Mouse (Mus musculus) liver, embryonic 18 days (tissue): Measurements from ENCODE around the gene Bbs1. TPM values are rescaled to one million over a fixed set of nuclear protein-coding genes. Genes with fewer than 3 reads are reported as not detected.

Source experiments
- polyA plus RNA-seq: library from polyadenylated mRNA; depleted of rRNA; stranded (reverse); fragments of >200 nt; gene quantifications from 2 replicates; pipeline ENCODE4 v1.2.3, GENCODE M21; 2012; rRNA removed

Bbs1 gene
- polyA plus RNA-seq: 0.52 and 0.79 TPM in 2 replicates

DNA sequence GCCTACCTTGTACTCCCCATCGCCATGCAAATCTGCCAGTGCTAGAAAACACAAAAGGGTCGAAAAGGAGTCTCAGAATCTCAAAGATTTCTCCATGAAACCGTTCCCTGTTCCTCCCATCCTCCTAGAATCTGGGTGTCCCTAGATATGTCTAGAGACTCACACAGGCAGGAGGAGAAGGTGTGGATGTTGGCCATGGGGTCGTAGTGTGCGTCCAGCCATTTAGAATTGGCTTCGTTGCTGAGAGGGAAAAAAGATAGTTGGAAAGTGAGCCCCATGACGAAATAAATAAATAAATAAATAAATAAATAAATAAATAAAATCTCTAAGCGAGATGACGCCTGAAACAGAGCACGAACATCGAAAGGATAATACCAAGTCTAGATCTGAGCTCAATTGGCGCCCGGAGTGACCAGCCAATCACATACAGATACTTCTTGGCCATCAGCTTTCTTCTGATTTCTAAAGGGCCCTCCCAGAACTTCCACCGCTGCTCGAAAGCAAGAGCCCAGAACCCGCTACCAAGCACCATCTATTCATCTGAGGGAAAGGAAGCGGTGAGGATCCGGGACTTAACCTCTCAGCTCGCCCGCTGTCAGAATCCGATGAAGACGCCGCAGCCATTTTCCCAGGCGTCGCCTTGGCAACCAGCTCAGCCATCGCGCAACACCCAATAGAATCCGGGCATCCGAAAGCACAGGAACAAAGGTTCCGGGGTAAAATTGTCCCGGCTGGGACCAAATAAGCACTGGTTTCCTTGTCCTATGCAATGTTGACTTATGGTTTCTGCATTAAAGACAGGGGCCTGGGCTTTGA lies at the start of gene Bbs1:
Gene Bbs1 (minus strand): TSS at position 650 of the 816 bp plus-strand sequence.

DNA sequence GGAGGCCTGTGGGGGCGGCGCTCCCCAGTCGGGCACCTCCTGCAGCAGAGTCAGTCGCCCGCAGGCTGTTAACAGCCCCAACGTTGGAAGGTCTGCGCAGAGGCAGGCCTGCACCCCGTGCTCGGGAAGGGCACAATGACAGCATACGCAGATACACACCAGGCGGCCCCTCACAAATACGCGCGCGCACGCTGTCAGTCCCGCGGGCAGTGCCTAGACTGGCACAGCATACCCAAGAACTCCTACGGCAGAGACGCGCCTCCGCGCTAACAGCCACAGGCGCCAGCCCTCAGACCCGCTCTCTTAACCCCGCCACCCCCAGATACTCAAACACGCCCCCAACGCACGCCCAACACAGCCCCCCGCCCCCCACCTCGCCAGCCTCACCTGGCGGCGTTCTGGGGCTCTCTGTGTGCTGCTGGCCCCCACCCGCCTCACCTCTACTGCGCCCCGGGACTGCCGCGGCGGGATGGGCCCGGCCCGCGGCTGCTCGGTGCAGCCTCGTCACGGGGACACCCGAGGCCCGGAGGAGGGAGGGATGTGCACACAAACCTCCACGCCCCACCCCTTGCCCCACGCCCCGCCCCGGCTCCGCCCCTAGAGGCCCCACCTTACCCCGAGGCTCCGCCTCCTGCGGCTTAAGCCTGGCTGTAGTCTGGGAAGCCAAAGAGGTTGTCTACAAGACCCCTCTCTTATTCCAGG lies 36.3 kb upstream of the Bbs1 start, which contains the start of gene Peli3:
Gene Peli3 (minus strand): TSS at position 577 of the 702 bp plus-strand sequence.

DNA sequence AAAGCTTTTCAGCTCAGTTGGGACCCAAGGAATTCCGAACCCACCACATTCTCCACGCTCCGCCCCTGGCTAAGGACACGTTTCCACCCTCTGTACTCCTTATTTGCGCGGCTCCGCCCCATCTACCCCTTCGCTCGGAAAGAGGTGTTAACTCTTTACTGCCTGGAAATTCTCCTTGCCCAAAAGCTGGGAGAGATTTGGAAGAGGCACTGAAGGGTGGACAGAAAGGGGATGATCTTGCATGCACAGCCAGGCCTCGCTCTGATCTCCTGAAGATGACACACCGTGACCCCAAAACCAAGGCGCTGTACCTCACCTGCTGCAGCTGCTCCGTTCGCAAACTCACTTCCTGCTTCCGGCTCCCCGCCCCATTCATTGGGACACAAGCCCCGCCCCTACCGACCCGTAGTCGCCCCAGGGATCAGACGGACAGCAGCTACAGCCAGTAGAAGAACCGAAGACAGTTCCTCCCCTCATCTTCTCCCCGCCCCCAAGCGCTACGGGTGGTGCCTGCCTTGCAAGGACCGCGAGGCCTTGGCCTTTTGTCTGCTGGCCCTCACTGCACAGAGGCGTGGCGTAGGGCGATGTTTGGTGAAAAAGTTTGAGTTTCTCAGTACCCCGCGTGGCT lies 21.6 kb upstream of the Bbs1 start, which contains the start of gene Dpp3:
Gene Dpp3 (minus strand): TSS at position 384 of the 628 bp plus-strand sequence.

DNA sequence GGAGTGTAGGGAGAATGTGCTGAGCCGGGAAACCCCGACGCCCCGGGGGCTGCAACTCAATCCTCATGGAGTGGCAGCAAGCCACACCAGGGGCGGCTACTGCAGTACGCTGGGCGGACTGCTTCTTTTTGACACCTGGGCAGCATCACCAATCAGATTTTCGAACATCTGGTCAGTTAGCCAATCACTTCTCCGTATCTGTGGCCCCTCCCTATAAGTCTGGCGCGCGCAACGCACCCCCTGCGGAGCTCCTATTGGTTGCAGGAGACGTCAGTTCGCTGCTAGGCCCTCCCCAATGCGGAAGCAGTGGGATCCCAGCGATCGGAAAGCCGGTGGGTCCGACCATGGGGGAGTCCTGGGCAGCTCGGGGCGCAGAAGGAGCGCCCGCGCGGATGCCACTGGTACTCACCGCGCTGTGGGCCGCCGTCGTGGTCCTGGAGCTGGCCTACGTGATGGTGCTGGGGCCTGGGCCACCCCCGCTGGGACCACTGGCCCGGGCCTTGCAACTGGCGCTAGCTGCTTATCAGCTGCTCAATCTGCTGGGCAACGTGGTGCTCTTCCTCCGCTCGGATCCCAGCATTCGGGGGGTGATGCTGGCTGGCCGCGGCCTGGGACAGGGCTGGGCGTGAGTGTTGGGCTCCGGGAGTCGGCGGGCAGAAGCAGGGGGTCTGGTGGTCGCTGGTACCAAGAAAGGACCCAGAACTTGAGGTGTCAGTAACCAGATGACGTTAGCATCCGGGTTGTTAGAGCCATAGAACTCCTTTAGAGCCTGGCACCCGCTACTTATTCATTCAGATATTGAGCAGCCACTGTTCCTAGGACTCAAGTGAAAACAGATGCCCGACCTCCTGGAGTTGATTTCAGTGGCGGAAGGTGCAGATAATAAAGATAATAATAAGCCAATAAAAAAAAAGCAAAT lies 27.8 kb downstream of the Bbs1 start, which contains the start of gene Zdhhc24:
Gene Zdhhc24 (plus strand): TSS at position 264 of the 919 bp plus-strand sequence.

DNA sequence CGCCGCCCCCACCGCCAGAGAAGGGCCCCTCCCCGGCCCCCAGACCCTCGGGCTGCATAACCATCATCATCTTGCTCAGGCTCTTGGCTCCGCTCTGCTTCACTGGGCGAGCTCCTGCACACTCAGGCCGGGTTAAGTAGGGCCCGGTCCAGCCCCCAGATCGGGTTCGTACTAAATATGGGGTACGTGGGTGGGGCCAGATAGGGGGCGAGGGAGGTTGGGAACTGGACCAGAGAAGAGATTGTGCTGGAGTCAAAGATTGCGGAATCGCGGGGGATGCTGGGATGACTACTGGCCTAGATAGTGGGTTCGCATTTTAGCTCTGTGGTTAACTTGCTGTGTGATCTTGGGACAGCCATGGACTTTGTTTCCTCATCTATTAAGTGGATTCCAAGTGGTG lies 28.6 kb downstream of the Bbs1 start, which contains the start of gene Actn3:
Gene Actn3 (minus strand): TSS at position 125 of the 400 bp plus-strand sequence.

DNA sequence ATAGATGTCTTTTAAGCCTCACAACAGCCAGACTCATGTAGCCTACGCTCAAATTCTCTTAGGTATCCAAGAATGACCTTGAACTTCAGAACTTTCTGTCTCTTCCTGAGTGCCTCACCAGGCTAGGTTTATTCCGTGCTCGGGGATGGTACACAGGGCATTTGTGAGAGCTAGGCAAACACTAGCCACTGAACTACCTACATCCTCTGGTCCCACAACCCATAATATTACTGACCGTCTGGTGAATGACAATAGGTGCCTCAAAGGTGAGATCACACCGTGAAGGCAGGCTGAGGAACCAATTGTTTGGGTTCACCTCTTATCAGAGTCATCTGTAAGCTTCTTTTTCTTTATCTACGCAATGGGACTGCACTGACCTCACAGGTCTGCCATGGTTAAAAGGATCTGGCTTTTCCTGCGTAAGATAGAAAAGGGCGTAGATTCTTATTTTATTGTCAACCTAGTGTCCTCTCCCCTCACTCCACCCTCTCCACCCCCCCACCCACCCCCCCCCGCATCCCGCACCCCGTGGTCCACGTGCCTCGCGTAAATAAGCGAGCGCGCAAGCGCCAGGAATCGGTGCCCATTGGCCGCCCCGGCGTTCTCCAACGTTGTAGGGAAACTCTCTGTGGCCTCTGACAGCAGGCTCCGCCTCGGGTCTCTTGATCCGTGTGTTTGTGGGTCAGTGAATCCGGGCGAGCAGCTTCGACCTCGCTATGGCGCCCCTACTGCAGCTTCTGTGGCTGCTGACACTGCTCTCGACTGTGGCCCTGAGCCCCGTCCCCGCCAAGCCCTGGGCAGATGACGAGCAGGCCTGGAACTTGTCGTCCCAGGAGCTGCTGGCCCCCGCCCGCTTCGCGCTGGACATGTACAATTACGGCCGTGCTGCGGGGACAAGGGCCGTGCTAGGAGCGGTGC lies 51.6 kb downstream of the Bbs1 start, which contains the start of gene Ctsf:
Gene Ctsf (plus strand): TSS at position 579 of the 918 bp plus-strand sequence.

DNA sequence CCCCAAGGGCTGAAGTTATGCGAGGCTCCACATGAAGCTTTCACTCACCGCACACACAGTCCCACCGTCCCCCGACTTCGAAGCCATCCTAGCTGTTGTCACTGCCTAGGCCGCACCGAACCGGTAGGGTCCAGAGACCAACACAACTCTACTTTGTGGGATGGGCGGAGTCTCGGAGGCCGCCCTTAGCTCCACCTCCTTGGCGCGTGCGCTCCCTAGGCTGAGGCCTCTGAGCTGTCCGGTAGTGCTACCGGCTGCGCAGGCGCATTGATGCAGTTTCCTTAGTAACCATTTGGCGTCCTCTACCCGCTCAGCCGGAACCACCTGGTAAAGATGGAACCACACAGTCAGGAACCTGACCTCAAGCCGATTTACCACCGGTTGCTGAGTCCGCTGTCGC lies 67.3 kb downstream of the Bbs1 start, which contains the start of the genes Ccs and Ccdc87:
Gene Ccs (minus strand): TSS at position 184 of the 400 bp plus-strand sequence.
Gene Ccdc87 (plus strand): TSS at position 218 of the 400 bp plus-strand sequence.

Other genes with a start within 250 kb of the Bbs1 start
- 0.01 and 0.07 TPM in 2 replicates for gene Gm960, start 208.0 kb downstream of the Bbs1 start, polyA plus RNA-seq
- gene Sptbn2, start 195.5 kb downstream of the Bbs1 start, polyA plus RNA-seq: 0.30 and 0.31 TPM in 2 replicates
- 7.1 and 8.3 TPM in 2 replicates for gene Rbm4b, start 150.1 kb downstream of the Bbs1 start, polyA plus RNA-seq
- gene Rbm4, start 112.7 kb downstream of the Bbs1 start, polyA plus RNA-seq: 35.7 and 37.7 TPM in 2 replicates
- gene Gm21992, start 95.0 kb downstream of the Bbs1 start, polyA plus RNA-seq: 14.1 and 14.8 TPM in 2 replicates
- 18.2 and 18.3 TPM in 2 replicates for gene Rbm14, start 95.0 kb downstream of the Bbs1 start, polyA plus RNA-seq
- 158 and 166 TPM in 2 replicates for gene Ccs, start 67.3 kb downstream of the Bbs1 start, polyA plus RNA-seq
- 0.01 TPM in 1 of 2 replicates, not detected in the other for gene Ccdc87, start 67.3 kb downstream of the Bbs1 start, polyA plus RNA-seq
- 22.9 and 23.6 TPM in 2 replicates for gene Ctsf, start 51.5 kb downstream of the Bbs1 start, polyA plus RNA-seq
- 0.06 and 0.10 TPM in 2 replicates for gene Actn3, start 28.7 kb downstream of the Bbs1 start, polyA plus RNA-seq
- 10.1 and 10.6 TPM in 2 replicates for gene Zdhhc24, start 28.0 kb downstream of the Bbs1 start, polyA plus RNA-seq
- gene Dpp3, start 21.7 kb upstream of the Bbs1 start, polyA plus RNA-seq: 33.6 and 33.7 TPM in 2 replicates
- 0.17 and 0.28 TPM in 2 replicates for gene Peli3, start 36.5 kb upstream of the Bbs1 start, polyA plus RNA-seq
- 23.7 and 24.7 TPM in 2 replicates for gene Mrpl11, start 55.5 kb upstream of the Bbs1 start, polyA plus RNA-seq
- 0.07 and 0.10 TPM in 2 replicates for gene Npas4, start 83.7 kb upstream of the Bbs1 start, polyA plus RNA-seq
- gene Slc29a2, start 117.2 kb upstream of the Bbs1 start, polyA plus RNA-seq: 1.4 and 2.0 TPM in 2 replicates
- gene B4gat1, start 132.2 kb upstream of the Bbs1 start, polyA plus RNA-seq: 6.2 and 7.5 TPM in 2 replicates
- gene AC124502.3, start 132.3 kb upstream of the Bbs1 start, polyA plus RNA-seq: 0.26 and 0.37 TPM in 2 replicates
- 14.8 and 15.2 TPM in 2 replicates for gene Brms1, start 134.7 kb upstream of the Bbs1 start, polyA plus RNA-seq
- gene Rin1, start 143.9 kb upstream of the Bbs1 start, polyA plus RNA-seq: 0.52 and 0.58 TPM in 2 replicates
- 1.8 and 2.0 TPM in 2 replicates for gene Cd248, start 161.4 kb upstream of the Bbs1 start, polyA plus RNA-seq
- gene Tmem151a, start 178.9 kb upstream of the Bbs1 start, polyA plus RNA-seq: 0.30 and 0.36 TPM in 2 replicates
- gene Yif1a, start 181.9 kb upstream of the Bbs1 start, polyA plus RNA-seq: 61.5 and 66.8 TPM in 2 replicates
- gene Cnih2, start 191.9 kb upstream of the Bbs1 start, polyA plus RNA-seq: 0.22 and 0.24 TPM in 2 replicates
- gene Rab1b, start 200.4 kb upstream of the Bbs1 start, polyA plus RNA-seq: 57.1 and 59.3 TPM in 2 replicates
- 3.6 and 4.7 TPM in 2 replicates for gene Klc2, start 211.9 kb upstream of the Bbs1 start, polyA plus RNA-seq